Mouse (Mus musculus) skeletal muscle tissue, adult 2 months (tissue): ENCODE results near the gene Dnaja3.

Experiments
- DNase-seq: peaks from one replicate; pipeline ENCODE4 v3.0.0-alpha.2; 2012; ENCODE audit warnings: low read depth, low spot score

The Dnaja3 gene

DNA sequence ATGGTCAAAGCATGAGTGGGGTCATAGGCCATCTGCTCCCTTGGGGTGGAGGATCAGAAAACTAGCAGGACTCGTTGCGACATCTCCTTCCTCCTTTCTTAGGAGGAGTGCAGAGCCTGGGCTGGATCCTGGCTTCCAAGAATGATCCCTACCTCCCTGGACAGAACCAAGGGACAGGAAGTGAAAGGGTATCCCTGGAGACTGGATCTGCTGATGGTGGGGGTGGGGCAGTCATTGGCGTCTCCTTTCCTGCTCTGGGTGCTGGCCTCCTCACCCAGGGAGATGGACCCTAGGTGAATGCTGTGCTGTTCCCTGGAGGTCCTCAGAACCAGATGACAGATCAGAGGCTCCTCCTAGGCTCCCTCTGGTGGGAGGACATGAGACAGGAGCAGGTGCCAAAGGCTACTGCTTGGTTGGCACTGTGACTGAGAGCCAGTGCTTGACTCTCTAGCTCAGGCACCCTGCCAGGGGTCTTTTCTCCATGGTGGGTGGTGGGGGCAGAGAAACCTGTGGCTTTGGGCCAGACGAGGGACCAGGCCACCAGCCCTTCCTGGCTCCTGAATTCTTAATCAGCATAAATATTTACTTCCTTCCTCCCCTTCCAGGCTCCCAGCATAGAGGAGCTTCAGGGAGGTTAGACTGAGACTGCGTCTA is 33.2 kb upstream of the Dnaja3 start:
- peak; percentile 52 for DNase-seq

DNA sequence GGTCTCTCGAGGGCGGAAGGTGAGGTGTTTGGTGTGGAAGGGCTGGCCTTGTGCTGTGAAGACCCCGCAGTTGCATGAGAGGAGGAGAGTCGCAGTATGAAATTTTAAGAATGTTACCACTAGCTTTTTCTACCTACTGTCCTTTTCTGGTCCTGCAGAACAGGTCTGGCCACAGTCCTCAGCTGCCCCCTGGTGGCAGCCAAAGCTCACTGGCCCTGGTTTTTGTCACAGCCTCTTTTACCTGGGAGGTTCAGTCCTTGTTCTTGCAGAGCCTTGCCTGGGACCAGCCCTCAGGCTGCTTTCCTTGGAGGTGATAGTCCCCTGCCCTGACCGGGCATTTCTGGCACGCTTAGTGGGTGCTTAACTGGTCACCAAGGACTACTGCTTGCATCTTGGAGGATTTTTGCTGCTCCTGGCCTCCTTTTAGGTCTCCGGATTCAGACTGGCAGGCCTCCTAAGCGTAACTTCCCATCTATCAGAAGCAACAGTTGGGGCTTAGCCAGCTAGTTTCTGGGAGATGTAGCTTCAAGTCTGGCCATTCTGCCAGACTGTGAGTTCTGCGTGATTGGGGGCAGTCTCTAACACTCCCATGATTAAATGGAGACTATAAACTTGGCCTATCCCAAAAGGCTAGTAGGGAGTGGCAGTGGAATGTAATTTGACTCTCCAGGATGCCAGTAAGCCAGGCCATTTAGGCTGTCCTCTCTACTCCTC is 31.8 kb upstream of the Dnaja3 start:
- peak; percentile 74 for DNase-seq

DNA sequence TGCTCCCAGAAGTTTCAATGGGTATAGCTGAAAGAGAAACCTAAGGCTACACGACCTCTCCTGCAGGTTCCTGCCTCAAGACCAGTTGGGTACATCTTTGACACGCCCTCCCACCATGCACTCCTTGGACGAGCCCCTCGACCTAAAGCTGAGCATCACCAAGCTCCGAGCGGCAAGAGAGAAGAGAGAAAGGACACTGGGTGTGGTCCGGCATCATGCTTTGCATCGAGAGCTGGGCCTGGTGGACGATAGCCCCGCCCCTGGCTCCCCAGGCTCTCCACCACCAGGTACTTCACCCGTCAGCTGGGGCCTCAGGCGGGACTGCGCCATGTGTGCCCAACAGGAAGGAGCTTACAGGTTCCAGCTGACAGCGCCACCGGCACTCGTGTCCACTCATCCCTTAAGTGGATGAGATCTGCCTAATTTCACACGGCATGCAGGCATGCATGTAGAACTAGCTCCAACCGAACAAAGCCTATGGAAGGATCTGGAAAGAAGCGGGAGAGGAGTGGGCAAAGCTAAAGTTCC is 31.2 kb upstream of the Dnaja3 start:
- no peak for DNase-seq

DNA sequence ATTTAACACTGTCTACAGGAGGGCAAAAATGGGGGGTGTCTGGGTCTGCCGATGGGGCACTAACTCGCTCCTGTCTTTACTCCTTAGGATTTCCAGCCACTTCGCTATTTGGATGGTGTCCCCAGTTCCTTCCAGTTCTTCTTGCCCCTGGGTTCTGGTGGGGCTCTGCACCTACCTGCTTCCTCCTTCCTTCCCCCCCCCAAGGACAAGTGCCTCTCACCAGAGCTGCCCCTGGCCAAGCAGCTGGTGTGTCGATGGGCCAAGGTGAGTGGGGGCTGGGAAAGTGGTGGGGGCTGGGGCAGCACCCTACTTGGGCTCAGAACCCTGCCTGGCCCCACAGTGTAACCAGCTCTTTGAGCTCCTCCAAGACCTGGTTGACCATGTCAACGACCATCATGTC is 28.6 kb upstream of the Dnaja3 start:
- no peak for DNase-seq

DNA sequence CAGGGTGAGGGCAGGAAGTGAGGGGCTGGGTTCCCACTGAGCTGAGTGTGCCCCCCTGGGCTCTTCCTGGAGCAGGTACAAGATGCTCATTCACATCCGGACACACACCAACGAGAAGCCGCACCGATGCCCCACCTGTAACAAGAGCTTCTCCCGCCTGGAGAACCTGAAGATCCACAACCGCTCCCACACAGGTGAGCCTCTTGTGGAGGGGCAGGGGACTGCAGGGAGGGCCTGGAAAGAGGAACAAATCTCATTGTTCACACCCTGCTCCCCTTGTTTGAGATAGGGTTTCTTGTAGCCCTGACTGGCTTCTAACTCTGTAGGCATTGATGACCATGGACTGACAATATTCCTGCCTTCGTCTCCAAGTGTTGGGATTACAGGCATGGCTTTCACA is 28.1 kb upstream of the Dnaja3 start:
- no peak for DNase-seq

DNA sequence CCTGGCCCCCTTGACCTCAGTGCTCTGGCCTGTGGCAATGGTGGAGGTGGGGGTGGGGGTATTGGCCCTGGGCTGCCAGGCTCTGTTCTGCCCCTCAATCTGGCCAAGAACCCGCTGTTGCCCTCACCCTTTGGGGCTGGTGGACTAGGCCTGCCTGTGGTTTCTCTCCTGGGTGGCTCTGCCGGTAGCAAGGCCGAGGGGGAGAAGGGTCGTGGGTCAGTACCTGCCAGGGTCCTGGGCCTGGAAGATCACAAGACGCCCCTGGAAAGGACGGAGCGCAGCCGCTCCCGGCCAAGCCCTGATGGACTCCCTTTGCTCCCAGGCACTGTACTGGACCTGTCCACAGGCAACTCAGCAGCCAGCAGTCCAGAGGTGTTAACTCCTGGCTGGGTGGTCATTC is 26.1 kb upstream of the Dnaja3 start:
- no peak for DNase-seq

DNA sequence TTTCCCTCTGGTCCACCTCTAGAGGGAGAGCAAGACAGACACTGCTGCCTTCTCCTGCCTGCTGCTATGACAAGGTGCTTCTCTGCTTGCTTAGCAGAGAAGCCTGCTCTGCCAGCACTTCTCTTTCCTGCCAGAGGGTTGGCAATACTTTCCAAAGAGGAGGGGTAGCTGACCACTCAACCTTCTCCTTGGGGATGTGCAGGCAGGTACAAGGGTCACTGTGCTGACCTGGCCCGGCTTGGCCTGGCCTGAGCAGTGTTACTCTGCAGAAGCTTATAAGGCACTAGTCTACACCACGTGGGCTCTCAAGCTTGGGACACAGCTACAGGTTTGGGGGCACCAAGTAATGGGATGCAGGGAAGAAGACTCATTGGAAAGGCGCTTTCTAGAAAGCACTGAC is 25.1 kb upstream of the Dnaja3 start:
- DNase-seq: no peak

DNA sequence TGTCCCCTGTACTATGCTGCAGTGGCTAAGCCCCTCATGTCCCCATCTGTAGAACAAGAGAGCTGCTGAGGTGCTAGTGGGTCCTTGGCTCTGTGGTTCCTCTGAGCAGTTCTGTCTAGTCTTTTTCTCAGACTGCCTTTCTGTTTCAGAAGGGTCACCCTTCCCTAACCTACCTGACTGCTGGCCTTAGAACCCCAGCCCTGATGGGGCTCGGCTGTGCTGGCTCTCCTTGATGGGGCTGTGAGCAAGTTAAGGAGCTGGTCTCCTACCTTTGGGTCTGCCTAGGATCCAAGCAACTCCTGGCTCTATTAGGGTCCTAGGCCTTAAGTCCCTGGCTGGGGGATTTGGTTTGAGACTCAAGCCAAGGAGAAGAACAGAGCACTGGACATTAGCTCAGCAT is 24.5 kb upstream of the Dnaja3 start:
- no peak for DNase-seq

DNA sequence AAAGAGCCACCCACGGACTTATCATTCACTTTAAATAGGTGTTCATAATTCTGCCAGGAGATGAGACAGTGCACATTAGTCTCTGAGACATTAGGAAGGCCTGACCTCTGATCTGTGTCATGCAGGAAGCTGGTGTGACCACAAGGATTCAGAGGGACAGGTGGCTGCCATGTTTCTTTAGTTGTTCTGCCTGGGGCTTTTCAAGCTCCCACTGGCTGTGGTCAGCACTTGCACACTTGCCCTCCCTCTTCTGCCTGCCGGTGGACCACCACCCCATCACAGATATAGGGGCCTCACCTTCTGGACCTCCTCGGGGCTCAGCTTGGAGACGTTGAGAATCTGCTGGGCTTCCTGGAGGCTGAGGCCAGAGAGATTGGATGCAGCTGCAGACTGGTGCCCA is 23.0 kb upstream of the Dnaja3 start:
- no peak for DNase-seq

DNA sequence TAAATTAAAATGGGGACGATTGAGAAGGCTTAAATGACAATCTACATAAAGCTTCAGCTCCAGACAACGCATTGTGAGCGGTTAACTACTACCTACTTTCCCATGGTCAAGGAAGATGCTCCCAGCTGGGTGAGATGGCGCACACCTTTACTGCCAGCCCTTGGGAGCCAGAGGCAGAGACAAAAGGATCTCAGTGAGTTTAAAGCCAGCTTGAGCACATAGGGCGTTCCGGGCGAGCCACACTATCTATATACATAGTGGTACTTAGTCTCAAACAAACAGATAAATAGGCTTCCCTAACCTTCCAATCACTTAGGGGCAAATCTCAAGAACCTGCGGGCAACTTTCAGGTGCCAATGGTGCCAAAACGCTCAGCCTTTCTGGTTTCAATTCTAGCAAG is 15.7 kb upstream of the Dnaja3 start:
- DNase-seq: no peak

DNA sequence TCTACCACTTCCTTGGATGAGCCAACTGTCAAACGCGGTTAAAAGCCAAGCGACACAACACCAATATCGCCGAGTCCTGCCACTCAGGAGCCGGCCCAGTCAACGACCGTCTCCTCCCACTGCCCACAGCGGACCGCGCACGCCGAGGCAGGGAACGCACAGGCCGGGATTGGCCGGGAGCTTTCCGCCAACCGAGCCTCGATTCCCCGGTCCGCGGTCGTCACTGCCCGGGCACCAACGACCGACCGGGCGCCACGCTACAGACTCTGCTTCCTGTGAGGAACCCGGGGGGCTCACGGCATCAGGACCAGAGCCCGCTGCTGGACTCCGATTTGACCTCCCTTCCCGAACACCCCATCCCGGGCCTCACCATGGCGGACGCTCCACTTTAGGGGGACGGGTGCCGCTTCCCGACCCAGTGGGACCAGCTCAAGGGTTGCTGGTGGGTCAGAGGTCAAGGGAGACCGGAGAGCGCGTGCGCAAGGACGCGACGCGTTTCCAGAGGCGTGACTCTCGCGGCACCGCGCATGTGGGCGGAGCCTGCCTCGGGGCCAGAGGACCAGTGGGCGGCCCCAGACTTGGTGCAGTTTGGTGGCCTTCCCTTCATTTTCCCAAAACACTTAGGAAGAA is 15.2 kb upstream of the Dnaja3 start, which contains the start of gene Pam16:
Gene Pam16 (minus strand): TSS at position 508 of the 630 bp plus-strand sequence.
- DNase-seq: peak; percentile 92

DNA sequence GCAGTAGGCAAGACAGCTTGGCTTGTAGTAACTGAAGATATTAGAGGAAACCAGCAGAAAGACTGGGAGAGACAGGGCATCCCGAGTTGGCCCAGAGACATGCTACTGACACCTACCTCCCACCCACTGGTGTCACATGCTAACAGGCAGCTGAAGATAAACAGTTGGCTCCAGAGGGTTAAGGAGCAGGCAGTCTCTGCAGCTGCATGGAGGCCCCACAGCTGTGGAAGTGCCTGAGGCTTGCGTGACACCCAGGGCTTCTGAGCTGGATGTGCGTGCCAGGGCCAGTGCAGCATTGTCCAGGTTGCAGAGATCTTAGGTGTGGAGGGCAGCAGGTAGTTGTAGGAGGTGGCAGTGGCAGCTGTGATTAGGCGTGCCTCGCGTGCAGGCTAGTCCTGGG is 12.7 kb upstream of the Dnaja3 start:
- no peak for DNase-seq

DNA sequence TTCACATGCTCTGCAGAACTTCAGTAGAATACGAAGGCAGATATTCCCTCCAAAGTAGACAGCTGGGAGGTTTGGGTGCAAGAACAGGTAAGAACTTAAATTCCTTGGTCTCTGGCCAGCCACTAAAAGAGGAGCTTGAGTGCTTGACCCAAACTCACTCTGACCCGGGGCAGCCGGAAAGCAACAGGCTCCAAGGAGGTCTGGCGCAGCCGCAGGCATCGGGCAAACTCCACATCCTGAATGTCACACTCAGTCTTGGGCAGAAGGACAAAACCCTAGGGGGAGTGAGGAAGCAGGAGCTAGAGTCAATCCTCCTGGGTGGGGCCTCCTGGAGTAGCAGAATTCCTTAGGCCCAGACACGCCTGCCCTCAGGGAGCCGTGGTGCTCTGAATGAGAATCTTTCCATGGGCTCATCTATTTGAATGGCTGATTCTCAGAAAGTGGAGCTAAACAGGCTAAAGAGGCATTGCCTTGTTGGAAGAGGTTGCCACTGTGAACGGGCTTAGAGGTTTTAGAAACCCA is 10.8 kb upstream of the Dnaja3 start:
- DNase-seq: no peak

DNA sequence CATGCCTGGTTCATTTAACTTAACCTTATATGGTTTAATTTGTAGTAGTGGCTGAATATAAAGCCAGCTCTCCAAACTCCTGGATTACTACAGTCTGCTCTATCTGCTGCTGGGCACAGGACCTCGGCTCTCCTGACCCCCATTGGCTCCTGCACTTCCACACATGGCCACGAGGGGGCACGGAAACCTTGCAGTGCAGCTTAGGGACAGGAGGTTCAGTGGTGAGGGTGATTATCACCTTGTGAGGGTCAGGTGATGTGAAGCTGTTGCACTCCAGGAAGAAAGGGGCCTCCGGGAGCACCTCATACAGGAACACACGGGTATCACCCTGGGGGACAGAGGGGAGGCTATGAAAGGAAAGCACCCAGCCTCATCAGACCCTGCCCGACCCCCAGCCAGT is 9.8 kb upstream of the Dnaja3 start:
- peak; percentile 67 for DNase-seq

DNA sequence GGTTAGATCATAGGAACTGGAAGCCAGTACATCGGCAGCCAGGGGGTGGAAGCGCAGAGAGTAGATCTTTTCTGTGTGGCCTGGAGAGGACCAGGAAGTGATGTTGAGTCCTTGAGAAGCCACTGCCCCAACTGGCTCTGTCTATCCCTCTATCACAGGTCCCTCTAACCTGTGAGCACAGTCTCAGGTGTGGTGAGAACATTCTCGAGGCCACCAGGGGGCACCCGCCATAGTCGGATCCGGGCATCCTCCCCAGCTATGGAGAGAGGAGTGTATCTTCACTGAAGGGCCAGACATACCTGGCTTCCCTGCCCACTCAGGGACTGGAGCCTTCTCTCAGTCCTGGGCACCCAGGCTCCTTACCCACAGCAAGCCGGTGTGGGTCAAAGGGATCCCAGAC is 7.7 kb upstream of the Dnaja3 start:
- DNase-seq: no peak

DNA sequence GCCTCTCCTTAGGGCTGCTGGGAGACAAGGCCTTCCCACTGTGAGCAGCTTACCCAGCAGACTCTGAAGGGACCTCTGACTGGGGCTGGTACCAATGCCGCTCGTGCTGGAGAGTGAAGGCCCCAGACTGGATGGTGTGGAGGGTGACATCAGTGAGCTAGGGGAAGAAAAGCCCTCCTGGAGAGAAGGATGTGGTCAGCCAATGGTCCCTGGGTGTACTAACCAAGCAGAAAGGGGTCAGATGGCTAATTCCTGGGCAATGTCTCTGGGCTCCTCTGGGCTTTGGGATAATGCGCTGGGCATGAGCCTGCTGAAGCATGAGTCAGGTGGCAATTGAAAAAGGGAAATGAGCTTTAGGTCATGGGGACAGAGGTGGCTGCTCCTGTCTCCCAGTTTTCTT is 6.1 kb upstream of the Dnaja3 start:
- no peak for DNase-seq

DNA sequence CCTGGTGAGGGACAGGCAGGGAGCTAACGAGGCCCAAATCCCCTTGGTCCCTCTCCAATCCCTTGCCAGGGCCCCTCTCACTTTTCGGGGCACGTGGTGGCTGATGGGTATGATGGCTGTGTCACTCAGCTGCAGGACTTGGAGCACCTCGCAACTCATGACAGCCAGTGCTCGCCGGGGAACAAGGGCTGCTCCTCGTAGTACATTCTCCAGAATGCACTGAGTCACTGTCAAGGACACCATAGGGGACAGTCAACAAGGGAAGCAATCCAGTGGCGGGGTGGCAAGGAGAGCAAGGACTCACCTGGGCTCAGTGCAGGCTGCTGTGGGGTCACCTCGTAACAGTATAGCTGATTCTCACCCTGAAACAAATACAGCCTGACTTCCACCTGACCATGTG is 5.1 kb upstream of the Dnaja3 start:
- no peak for DNase-seq

DNA sequence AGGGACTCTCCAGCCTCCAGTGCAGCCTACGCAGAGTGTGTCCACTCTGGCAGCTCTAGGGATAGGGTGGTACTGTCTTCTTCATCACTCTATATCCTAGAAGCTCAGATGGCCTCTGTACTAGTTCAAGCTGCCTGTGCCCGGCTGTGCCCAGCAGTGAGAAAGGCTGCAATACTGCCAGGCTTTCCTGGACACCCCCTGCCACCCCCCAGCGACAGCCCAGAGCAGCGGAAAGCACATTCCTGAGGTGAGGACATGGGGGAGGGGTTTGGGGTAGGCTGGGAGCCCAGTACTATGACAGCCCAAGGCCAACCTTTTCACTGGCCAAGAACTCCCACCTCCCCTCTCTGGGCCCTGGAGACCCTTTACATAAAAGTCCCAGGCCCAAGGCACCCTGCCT is 4.0 kb upstream of the Dnaja3 start:
- DNase-seq: no peak

DNA sequence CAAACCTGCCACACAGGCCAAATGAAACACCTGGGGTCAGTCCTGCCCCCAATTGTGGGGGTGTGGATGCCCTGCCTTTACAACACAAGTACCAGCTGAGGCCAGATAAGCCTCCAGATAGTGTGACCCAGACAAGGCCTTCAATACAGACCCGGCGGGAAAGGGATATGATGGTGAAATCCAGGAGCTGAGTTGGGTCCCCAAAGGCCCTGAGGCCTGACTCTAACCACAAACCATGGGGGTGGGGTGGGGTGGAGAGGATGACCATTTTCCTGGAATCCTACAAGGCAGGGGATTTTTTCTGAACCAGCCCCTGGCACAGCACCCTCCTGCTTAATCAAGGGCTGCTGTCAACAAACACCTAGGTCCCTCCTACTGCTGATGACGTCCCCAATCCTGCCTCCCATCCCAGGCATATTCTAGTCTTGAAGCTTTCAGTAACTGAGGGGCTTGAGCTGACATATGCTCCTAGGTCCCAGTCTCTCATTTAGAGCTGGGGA is 848 bp upstream of the Dnaja3 start:
- DNase-seq: no peak

DNA sequence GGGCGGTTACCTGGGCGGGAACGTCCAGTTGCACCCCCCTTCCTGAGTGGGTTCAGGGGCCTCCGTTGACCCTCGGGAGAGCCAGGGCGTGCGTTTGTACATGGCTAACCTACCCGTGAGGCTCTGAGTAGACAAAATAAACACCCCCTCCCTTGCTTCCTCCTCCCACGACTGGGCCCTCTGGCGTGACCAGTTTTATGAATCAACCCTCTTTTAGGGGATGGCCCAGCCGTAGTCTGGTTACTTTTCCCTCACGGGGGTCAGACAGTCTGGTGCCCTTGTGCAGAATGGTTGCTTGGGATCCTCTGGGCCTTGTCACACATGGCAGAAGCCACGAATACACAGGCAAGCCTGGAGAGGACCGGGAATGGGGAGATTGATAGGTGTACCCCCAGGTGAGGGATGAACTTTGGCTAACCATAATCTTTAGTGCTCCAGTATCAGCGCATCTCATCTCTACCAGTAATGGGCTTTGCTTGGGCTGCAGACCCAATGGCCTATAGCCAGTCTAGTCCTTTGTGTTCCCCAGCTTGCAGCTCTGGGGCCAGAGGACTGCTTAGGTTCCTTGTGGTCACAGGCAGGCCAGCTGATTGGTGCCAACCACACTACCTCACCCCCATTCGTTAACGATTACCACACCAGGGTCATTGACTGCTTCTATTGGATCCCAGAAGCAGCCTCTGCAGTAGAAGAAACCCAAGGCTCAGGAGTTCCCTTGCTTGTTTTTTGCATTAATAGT is 647 bp downstream of the Dnaja3 start:
- no peak for DNase-seq

DNA sequence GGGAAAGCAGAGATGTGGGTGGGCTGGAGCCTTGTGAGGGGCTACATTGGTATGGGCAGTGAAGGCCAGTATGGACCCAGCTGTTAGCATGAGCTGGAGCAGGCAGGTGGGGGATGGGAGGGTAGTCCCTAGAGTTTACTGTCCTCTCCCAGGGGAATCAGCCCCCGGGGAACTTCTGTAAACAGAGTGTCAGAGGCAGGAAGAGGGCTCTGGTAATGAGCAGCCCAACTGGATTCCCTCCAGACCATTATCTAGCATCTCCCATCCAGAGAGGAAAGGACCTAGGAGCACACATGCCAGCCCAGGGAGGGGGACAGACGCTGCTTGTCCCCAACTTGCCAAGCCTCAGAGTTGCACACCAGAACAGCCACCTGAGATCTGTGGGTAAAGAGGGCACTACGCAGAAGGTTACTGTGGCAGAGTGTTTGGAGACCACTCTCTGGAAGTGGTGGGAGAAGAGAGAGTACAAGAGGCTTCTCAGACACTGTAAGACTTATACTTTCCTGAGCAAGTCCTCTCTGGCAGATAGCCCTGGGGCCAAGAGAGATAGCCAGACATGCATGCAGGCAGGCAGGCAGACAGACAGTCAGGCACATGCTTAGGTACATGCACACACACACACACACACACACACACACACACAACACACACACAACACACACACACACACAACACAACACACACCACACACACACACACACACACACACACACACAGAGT is 1.5 kb downstream of the Dnaja3 start:
- no peak for DNase-seq
